Mouse (Mus musculus): ENCODE measurements around the gene Defb19.

GRCm38 (mm10) chr2:152569881-152570280 lies 10.2 kb downstream of the Defb19 start:
- TF ChIP-seq CTCF (IDR thresholded peaks at IDR 0.05; ENCODE audit: extremely low read depth, insufficient read depth, insufficient read length, insufficient replicate concordance) (no peak), POLR2A (IDR thresholded peaks at IDR 0.05; ENCODE audit: low read depth, low read length) (no peak)

All from spleen, adult 2 months (tissue).